Mouse (Mus musculus) hindlimb bud, embryonic 11.5 days (tissue): ENCODE results near the gene Cacna2d4.
A peak's percentile ranks its signal among the peaks of the same experiment; 100 is the strongest.

Experiments
- DNase-seq: peaks from one replicate; pipeline ENCODE4 v3.0.0-alpha.2; 2012; ENCODE audit warnings: low read depth, low spot score; ENCODE audit errors: extremely low spot score

Gene Cacna2d4

DNA sequence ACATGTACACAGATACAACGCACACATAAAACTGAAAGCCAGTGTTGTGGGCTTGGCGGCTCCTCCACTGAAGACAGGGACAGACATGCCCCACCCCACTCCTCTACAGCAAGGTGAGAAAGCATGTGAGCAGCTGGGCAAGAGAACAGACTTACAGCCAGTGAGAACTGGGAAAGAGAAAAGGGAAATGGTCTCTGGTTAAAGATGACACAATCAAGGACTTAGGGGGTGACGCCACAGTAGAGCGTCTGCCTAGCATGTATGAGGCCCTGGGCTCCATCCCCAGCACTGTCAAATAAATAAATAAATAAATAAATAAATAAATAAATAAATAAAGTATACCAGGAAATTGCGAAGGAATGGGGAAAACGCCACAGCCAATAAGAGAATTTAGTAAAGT lies 67.0 kb downstream of the Cacna2d4 start:
- no peak for DNase-seq

DNA sequence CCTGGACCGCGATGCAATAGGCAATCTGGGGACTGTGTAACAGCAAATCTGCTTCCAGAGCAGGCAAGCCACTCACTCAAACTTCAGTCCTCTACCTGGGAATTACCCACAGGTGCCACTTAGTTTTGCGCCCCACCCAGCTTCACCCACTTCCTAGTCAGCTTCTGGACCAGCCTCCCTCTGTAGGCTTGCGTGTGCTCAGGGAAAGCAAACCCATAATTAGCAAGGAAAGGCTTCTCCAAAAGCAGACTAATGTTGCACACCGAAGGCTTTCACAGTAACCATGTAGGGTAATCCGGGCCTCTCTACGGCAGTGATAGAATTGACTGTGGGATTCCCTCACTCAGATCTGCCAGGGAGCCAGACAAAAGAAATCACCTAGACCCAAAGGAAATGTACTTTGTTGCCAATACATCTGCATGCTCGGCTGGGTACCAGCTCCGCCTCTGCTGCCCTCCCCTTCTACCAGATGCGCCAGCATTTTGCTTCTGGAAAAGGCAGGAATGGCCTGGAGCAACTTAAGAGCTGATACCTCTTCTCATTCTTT lies 71.6 kb downstream of the Cacna2d4 start:
- DNase-seq, result no peak

DNA sequence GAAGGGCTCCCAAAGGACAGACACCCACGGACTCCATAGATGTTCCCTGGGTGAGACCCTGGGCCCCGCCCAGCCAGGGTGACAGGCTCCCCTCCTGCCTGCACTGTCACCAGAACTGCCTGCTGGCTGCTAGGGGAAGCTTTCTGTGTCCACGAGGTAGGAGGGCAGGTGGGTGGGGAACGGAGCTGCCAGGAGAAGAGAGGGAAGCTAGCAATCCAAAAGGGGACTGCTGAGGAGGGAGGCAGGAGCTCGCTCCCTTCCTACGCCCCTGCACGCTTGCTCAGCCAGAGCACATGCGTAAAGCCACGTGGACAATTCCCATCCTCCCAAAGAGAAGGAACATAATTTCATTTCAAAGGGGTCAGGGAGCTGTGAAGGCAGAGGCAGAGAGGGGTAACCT lies 73.8 kb downstream of the Cacna2d4 start:
- no peak for DNase-seq

DNA sequence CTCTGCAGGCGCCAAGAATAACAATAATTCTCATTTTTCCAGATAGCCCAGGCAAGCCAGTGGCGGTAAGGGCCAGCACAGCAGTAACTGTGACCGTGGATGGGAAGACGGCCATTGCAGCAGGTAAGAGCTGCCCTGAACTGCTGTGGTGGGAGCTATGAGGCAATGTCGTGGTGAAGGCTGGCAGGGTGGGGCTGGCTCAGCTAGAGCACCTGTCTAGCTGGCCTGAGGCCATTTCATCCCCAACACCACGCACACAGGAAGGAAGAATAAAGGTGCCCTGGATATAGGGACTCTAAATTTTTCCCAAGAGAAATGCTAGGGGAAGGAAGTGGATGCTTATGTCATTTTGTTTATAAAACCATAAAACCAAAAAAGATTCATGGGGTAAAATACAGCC lies 76.1 kb downstream of the Cacna2d4 start:
- no peak for DNase-seq

DNA sequence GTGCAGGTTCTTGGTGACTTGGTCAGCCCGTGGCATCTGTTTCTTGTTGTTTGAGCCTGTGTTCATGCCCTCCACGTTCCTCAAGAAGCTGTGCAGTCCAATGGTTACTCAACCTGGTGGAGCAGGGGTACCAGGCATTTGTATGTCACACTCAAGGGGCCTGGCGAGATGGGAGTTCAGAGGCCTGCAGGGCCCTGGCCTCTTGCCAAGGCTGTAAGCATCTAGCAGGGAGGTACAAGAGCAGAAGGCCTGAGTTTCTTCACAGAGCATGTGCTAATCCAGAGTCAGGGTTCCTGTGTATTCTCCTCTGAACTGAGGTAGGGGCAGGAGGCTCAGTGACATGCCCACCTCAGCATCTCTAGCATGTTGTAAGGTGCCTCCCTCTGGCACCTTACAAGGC lies 76.8 kb downstream of the Cacna2d4 start:
- DNase-seq, result no peak

DNA sequence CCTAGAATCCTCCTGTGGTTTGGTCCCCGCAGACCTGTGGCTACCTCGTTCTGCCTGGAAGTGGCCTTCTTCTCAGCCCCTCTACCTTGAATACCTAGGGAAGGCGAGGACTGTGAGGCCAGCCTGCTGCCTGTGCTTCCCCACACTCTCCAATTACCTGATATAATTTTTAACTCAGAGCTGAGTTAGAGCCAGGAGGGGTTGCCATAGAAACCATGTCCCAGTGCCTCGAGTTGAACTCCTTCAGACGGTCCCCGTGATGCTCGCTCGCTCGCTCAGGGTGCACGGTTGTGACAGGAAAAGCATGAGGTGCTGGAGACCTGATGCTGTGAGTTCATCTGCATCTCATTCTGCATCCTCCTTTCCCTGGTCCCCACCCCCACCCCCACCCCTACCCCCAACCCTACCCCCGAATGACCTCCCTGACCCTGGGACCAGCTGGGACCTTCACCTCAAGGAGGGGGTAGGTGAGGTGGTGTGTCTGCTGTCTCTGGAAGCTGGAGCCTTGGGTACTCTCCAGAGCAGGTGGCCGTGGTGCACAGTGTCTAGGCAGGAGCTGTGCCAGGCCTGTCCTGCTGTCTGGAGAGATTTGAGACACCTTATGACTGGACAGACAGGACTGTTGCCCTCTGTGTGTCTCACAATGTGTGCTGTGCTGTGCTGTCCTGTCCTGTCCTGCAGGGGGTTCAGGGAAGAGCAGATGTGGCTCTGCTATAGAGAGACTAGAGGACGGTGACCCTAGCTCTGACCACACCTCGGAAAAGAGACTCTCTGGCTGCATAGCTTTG lies 77.5 kb downstream of the Cacna2d4 start:
- DNase-seq, result no peak

DNA sequence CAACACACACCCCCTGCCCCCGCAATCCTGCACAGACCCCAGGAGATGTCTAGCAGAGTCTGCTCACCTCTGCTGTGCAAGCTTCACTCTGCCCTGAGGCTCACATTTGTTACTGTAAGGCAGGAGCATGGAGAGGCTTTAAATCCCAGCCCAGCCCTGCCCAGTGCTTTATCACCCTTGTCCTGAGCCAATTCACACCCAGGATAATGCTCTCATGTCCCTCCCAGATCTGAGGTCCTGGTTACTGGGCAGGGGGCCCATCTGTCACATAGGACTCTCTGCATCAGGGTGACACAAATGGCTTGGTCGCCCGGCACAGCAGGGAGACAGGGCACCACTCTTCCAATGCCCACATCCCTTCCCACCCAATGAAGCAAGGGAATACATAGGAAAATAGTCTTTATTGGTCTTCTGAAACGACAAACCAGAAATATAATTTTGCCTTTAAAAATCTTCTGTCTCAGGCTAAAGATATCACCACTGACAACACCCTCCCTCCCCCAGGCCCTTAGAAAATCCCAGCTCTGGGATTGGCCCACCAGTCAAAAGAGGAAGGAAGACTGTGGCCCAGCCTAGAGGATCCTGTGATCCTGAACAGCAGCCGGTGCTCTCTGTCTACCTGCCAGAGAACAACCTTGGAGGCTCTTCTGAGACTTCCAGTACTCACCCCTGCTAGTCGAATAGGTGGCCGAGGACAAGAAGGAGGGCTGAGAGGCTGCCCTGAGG lies 78.6 kb downstream of the Cacna2d4 start:
- no peak for DNase-seq

DNA sequence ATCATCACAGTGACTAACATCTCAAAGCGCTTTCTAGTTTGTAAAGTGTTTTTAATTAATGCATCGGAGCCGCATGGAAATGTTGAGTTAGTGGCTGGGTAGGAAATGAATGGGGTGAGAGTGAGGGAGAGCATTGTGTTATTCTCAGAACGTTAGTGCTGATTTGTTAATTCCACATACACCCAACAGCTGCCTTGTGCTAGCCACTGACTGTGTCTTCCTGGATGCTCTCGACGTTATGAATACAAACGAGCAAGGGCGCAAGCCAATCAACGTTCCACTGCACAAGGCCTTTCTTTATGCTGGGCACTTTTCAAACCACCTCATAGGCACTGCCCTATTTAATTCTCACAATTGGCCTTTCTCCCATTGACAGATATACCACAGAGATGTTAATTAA lies 82.4 kb downstream of the Cacna2d4 start:
- DNase-seq, result no peak

DNA sequence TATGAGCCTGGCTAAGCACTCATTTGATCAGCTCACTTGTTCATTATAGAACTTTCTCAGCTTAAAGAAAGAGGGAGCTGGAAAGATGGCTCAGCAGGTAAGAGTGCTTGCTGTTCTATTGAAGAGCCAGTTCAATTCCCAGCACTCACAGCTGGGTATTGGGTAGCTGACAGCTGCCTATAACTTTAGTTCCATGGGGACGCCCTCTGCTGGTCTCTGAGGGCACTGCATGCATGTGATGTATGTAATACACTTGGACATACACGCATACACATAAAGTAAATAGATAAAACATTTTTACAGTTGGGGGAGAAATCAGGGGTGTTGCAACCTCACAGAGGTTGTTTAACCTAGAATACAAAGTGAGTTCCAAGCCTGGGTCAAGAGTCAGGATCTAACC lies 83.0 kb downstream of the Cacna2d4 start:
- DNase-seq, result no peak

DNA sequence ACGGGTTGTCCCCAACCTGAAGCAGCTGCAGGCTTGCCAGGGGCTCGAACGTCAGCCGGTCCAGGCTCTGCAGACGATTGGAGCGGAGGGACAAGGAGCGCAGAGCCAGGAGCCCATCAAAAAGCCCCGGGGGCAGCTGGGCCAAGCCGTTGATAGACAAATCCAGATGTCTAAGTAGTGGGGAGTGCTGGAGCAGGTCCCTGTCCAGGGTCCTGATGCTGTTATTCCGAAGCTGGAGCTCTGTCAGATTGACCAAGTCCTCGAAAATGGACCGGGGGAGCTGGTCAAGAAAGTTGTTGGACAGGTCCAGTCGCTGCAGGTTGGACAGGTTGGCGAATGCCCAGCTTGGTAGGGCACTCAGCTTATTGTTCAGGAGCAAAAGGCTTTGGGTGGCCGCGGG lies 84.2 kb downstream of the Cacna2d4 start:
- peak; percentile 56 for DNase-seq

DNA sequence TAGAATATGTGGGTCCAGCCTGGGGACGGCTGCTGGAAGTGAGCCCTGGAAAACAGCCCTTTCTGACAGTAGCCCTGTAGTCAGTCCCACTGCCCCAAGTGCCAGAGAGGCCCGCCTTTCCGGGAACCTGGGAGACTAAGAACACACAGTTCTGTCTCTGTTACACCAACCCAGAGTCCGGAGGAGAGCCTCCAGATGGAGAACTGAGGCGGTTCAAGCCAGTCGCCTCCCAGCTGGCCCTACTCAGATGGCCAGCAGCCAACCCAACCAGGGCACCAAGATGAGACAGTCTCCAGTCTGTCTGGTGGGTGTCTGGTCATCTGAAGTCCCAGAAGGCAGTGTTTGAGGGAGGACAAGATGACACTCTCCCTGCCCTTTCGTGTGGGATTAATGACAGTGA lies 85.4 kb downstream of the Cacna2d4 start:
- DNase-seq, result no peak

DNA sequence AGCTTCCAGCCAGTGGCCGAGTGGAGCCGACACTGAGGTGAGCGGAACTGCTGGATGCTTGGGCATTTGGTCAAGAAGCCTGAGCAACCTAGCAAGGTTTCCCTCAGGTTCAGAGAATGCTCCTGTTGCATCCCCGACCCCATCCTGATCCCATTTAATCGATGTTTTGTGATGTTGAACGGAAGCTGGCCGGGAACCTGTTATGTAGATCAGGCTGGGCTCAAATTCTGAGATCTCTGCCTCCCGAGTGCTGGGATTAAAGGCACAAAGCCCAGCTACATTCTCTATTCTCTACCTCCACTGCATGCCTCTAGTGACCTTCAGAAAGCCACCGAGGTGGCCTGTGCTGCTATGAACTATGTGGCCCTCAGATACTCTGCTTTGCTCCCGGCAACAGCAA lies 88.5 kb downstream of the Cacna2d4 start:
- no peak for DNase-seq

DNA sequence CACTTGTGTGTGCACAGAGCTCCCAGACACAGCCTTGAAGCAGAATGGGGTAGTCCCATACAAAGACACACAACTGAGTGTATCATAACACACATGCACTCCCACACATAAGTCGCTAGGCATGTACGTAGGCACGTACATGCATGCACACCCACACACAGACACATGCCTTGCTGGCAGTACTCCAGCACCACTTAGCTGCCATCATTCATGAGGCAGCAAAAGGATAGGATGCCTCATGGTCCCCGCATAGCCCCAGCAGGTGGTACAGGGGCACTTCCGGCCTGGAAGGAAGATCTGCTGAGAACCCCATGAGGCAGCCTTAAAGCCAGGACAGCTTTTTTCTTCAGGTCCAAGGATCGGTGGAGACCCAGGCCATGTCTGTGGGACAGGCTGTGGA lies 89.7 kb downstream of the Cacna2d4 start:
- DNase-seq, result no peak

DNA sequence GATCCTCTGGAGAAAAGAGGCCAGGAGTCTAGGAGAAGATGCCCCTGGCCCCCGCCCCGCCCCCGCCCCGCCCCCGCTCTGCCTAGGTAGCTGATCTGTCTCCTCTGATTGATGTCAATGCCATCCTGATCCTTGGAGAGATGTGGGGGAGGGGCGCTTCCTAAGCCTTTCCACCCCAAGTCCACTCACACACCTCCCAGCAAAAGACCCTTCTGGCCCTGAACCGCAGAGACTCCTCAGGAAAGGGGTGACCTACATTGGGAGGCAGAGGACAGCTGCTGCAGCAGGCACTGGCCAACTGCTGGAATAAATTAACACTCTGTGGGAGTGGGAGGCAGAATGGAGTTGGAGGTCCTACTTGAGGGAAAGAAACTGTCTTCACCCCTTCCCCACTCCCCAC lies 90.2 kb downstream of the Cacna2d4 start:
- no peak for DNase-seq

DNA sequence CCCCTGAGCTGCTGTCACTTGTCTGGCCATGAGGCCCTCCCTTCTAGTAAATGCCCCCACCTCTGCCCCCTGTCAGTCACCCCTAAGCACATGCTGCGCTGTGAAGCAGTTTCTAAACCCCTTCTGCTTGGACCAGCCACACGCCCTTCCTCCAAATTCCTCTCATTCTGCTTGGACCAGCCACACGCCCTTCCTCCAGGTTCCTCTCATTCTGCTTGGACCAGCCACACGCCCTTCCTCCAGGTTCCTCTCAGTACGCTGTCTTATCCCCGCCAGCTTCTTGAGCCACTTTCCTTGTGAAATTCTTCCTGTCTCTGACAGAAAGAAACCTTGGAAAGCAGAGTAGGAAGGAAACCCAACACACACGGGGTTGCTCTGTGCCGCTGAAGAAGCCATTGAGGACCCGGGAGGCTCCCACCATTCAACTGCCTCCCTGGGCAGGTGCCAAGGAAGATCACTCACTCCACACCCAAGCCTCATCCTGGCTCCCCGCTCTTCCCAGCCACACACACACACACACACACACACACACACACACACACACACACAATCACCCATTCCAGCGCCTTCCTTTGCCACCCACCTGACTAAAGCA lies 92.3 kb downstream of the Cacna2d4 start:
- DNase-seq, result no peak

DNA sequence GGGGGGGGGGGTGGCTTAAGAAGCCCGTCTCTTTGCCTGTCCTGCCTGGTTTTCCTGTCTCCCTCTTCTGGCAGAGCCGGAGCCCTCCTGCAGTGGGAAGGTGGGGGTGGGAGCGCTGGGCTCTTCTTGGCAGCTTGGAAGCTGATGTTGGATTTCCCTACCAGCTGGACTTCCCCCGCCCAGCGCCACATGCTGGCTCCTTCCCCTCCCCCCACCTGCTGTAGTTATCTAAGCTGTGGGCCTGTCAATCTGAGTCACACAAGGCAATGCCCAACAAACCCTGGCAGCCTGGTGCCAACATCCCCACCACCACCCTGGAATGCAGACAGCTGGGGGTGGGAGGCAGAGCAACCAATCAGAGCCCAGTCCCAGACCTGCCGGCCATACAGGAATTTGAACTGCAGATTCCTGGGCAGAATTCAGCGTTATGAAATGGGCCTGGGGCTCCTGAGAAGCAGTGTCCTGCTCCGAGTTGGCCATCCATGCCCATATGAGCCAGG lies 92.9 kb downstream of the Cacna2d4 start:
- no peak for DNase-seq

DNA sequence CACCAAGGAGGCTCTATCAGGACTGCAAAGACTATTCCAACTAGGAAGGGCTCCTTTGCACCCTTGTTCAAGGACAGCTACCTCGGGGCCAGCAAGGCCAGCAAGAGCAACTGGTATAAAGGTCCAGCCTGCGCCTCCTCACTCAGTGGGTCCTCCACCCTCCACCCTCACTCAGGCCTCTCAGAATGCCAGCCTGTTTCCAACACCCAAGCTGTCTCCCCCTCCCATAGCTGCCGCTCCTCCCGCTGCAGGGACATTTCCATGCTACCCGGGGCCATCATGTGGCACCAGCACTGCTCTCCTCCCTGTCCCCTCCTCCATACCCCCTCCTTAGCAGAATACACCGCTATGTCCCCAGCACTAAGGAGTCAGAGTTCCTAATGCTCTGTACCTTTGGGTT lies 93.6 kb downstream of the Cacna2d4 start:
- DNase-seq, result no peak

DNA sequence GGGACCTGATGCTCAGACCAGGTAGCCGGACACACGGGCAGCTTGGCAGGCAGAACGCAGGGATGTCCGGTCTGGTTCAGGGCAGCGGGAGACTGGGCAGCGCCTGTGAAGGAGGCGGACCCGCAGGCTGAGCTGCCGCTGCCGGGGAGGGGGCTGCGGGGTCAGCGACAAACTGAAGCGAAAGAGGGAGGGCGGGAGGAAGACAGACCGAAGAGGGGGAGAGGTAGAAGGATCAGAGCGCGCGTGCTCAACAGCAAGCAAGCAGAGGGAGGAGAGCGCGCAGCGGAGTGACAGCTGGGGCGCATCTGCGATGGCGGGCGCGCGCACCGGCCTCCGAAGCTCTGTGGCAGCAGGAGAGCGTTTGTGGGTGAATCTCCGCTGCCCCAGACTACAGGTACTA lies 94.2 kb downstream of the Cacna2d4 start, which contains the start of gene Lrtm2:
TSS of gene Lrtm2 (minus strand) at position 261 of the 400 bp plus-strand sequence.
- DNase-seq, result no peak

DNA sequence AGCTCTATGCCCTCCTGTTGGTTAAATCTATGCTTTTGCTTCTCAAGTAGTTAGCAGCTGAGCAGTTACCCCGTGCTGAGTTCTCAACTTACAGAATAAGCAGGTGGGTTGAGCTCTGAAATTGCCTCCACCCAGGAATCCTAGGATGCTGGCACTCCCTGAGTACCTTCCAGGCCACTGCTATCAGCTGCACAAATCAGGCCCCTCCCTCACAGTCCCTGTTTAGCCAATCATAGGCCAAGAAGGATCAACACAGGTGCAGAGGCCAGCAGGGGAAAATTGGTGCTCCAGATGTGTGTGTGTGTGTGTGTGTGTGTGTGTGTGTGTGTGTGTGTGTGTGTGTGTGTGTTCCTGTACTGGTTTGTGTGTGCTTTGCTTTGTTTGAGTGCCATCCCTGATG lies 95.8 kb downstream of the Cacna2d4 start:
- no peak for DNase-seq

DNA sequence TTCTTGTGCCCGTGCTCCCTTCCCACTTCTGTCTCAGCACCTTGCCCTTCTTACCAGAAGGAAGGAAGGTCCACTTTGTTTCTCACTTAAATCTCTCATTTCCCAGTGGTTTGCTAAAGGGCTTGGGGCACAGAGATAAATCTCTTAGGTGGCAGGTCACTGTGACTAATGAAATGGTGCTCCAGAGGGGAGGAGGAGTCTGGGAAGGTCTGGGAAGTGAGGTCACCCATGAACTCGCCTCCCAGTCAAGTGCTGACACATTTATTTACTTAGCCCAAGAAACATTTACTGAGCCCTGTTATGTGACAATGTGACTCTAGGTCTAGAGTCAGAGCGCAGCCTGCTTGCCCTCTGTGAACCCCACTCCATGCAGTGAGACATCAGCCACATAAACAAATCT lies 96.9 kb downstream of the Cacna2d4 start:
- no peak for DNase-seq

DNA sequence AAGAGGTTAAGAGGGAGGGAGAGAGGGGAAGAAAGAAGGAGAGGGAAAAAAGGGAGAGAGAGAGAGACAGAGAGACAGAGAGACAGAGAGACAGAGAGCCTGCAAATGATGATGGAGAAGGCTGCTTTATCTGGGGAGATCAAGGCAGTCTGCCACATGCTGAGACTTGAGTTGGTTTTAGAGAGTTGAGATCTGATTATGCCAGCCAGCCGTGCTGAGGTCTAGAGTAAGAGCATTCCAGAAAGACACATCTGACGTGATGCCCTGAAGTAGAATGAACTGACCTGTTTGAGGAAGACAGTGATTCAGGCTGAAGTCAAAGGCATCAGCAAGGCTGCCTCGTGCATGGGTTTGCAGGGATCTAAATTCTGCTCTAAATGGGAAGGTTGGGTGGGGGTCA lies 97.5 kb downstream of the Cacna2d4 start:
- DNase-seq, result no peak

DNA sequence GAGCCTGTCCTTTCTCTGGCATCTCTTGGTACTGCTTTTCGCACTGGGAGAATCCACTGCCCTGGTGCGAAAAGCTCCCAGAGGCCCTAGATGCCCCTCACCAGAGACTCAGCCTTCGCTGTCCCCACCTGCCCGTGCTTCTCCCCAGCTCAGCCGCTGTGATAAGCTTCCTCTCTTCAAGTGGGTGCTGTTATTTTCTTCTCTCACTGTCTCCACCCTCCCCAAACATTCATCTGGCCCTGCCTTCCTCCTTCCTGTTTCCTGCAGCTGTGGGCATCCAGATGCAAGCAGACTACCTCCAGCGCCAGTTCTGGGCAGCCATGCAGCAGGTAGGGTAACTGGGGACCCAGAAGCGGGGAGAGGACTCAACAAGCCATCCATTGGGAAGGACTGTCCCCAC lies 99.8 kb downstream of the Cacna2d4 start:
- no peak for DNase-seq
